ENCODE assay signal across 9 mouse cellular contexts in the genomic region with DNA sequence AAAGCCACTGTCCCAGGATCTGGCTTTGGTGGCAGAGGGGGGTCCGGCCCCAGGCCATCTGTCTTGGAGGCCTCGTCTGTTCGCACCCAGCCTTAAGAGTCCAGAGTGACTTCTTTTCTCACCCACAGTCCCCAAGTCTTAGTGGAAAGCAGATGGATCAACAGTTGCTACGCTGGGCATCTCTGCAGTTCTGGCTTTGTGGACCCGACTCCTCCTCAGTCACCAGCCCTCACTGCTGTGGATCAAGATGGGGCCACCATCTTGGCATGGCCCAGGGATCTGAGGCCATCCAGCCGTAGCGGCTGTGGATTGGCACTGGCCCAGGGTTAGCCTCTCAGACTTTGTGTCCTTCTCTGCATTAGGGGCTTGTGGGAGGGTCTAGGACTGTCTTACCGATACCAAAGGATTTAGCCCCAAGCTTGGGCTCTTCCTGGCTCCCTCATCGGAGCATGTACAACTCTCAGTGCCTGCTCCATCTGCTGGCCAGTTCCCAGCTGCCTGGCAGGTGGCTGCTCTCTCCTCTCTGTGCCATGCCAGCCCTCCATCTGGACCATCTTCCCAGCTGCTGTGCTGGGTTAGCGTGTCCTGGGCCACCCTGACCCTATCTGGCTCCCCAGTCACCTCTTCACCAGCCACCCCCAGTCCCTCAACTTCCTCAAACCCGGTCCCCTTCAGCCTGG.
DNase-seq lines count a peak whose midpoint lies in the region; ATAC-seq lines count a peak whose summit lies in the region.
"Had no signal": no experiment of that assay in that cellular context is flagged by ENCODE, and none has a peak within 500 bp of the region (broad histone marks: within the 10 kb centered on the region; RNA-seq: fewer than 3 reads in every experiment).

No protein-coding gene starts in this region.

- peaks cover 36% of the 10 kb centered on the region for H3K4me1 ChIP-seq in hindbrain, embryonic 15.5 days (replicated peaks)

- peak overlapping the region; percentile 53; the same call in 1 of the 2 replicates for H3K27ac ChIP-seq in hindbrain, embryonic 15.5 days (replicated peaks)

- WGBS in hindbrain, embryonic 15.5 days, result 56% methylated on average over 11 of the region's 11 CpGs

- H3K4me2 ChIP-seq in hindbrain, embryonic 15.5 days, result no peak overlapping the region

- DNase-seq in layer of hippocampus, postnatal 10 days (ENCODE audit: low spot score in 2 of 2), result peak; percentile 61 to 64
- no peak for DNase-seq in layer of hippocampus, postnatal 14 days (ENCODE audit: low spot score in 2 of 2)
- DNase-seq in cerebellum, postnatal 14 days, result peak; percentile 92 to 93
- peak; percentile 32 for DNase-seq in retina, postnatal 7 days (ENCODE audit: low read depth, low spot score)
- DNase-seq in spleen, postnatal 36 days (ENCODE audit: low spot score in 2 of 2), result no peak
- DNase-seq in heart, adult 8-10 months (ENCODE audit: low spot score), result no peak
- DNase-seq in c-Kit-positive CD71-positive TER-119-positive erythroid progenitor cells, embryonic 14.5 days (ENCODE audit: low spot score), result no peak
- DNase-seq: heart, postnatal 36 days had no signal

- no peak overlapping the region for H3K4me3 ChIP-seq in hindbrain, embryonic 15.5 days

- no peak overlapping the region for H3K9ac ChIP-seq in hindbrain, embryonic 15.5 days

- no peaks in the 10 kb centered on the region for H3K27me3 ChIP-seq in hindbrain, embryonic 15.5 days

- peak; percentile 52 for ATAC-seq in hindbrain, embryonic 15.5 days (ENCODE audit: low FRiP score, low read depth)

- peaks cover 18% of the 10 kb centered on the region for H3K36me3 ChIP-seq in hindbrain, embryonic 15.5 days

- H3K9me3 ChIP-seq in hindbrain, embryonic 15.5 days, result no peaks in the 10 kb centered on the region

Comparison
In these comparisons a context has a peak if more than half of its experiments do, and no peak if none do; other contexts are left out.
1. DNase-seq: peak in layer of hippocampus, postnatal 10 days (2 of 2), cerebellum, postnatal 14 days (2 of 2) and retina, postnatal 7 days (single experiment); none in layer of hippocampus, postnatal 14 days (0 of 2), spleen, postnatal 36 days (0 of 2), heart, adult 8-10 months (single experiment) and c-Kit-positive CD71-positive TER-119-positive erythroid progenitor cells, embryonic 14.5 days (single experiment).